Mouse (Mus musculus) MEL-GATA-1-ER (cell line): ENCODE measurements around the gene Mrgpre.

Source experiments
- DNase-seq: peaks from one replicate; pipeline ENCODE4 v3.0.0-alpha.2; 2012; ENCODE audit warnings: low read depth; ENCODE audit errors: extremely low read depth

Mrgpre gene

DNA sequence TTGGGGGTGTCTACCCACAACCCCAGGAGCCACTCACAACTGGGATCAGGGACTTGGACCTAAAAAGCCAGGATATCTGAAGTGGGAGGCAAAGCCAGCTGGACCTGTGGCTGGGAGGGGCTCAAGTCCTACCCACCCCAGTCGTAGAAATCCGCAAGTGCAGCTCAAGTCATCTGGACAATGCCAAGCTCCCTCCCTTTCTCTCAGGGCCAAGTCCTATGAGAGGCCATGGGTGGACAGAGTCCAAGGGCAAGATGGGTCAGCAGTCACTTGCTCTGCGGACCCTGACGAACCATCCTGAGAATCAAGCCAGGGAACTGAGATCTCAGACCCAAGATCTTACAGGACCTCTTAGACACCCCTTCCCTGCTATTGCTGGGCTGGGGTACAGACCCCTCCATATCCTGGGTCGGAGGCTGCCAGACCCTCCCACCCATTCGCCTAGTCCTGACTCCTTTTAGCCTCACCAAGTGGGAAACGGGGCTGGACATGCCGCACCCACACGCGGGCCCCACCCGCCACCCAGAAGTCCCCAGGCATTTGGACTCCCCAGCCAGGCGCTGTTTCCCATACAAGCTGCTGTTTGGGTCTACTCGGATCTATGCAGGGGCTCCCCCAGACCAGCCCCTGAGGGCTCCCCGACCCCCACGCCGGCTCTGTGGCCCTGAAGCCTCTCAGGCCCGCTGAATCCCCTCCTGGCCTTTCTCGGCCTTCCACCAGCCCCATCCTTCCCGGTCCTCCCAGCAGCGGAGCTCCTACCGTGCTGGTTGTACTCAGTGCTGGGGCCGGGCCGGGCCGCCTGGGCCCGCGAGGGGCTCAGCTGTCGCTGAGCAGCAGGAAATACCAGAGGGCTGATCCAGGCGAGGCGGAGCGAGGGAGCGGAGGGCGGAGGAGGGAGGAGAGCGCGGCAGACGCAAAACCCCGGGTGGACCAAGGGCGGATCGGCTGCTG is 44.5 kb downstream of the Mrgpre start:
- no peak for DNase-seq

GRCm38 (mm10) chr7:143738601-143739006 is 45.7 kb downstream of the Mrgpre start:
- no peak for DNase-seq

DNA sequence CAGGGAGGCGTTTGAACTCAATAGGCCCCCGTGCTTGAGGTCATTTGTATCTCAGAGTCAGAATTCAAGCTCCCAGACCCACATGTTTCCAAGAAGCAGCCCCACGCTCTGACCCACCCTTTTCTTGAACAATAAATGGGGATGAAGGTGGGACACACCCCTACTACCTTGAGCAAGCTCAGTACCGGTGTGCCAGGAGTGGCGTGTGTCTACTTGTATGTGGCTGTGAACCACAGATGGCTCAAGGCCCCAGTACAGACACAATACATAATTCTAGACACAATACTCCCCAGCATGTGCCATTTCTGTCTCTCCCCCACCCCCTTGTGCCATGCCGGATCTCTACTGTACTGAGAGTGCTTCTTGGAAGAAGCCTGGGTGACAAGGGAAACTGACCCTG is 46.1 kb downstream of the Mrgpre start:
- DNase-seq, result no peak

DNA sequence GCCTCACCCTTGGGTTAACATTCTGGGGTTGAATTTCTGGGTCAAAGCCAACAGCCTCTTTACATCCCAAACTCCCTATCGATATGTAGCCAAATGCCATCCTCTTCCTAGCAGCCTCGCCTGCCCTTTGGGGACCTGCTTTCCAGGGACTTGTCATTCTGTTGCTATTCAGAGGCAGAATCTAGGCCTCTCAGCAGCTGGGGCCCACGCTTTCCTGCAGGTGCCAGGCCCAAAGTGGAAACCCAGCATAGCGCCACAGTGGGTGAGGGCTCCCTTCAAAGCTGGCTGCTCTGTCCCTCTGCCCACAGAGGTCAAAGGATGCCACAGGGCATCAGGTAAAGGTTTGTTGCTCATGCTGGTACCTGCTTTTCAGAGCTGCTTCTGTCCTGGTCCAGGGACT is 50.6 kb downstream of the Mrgpre start:
- no peak for DNase-seq

GRCm38 (mm10) chr7:143729886-143730285 is 54.4 kb downstream of the Mrgpre start:
- no peak for DNase-seq
